Mouse (Mus musculus) MEL (cell line): ENCODE data around the gene Fermt3. TPM values are rescaled to one million over a fixed set of nuclear protein-coding genes. Genes with fewer than 3 reads are reported as not detected.

ENCODE experiments used
- DNase-seq: peaks from one replicate; pipeline ENCODE4 v3.0.0; 2011; ENCODE audit warnings: low read depth, low spot score
- H3K27ac ChIP-seq: 2 replicates; pipeline ENCODE4 v1.5.1; 2012; ENCODE audit warnings: low read depth, mild to moderate bottlenecking, control low read depth, low read length, moderate library complexity; ENCODE audit not compliant: control insufficient read depth
- H3K27me3 ChIP-seq, 2 experiments: fragments of 150-350 bp in 1 of 2; sonication (generic) in 1 of 2; 2 replicates each; pipeline ENCODE4 v1.6.1; 2012; ENCODE audit warnings: low read length in 2 of 2, mild to moderate bottlenecking in 2 of 2, improper control_type of control experiment in 1 of 2, moderate library complexity in 1 of 2; ENCODE audit not compliant: insufficient read depth in 2 of 2, control insufficient read depth in 1 of 2
- H3K36me3 ChIP-seq, 2 experiments: 2 replicates each; pipeline ENCODE4 v1.6.1; 2012 to 2014; ENCODE audit warnings: low read length in 2 of 2, improper control_type of control experiment in 1 of 2, inconsistent platforms in 1 of 2, mild to moderate bottlenecking in 1 of 2; ENCODE audit not compliant: insufficient read depth in 2 of 2, control insufficient read depth in 1 of 2
- H3K4me1 ChIP-seq, 2 experiments: fragments of 150-350 bp in 1 of 2; sonication (generic) in 1 of 2; 2 replicates each; pipeline ENCODE4 v1.6.1; 2012; ENCODE audit warnings: low read length in 2 of 2, improper control_type of control experiment in 1 of 2, mild to moderate bottlenecking in 1 of 2; ENCODE audit not compliant: insufficient read depth in 2 of 2, control insufficient read depth in 1 of 2
- H3K4me3 ChIP-seq, 2 experiments: fragments of 150-350 bp in 1 of 2; sonication (generic) in 1 of 2; 2 replicates each; pipeline ENCODE4 v1.5.1; 2012; ENCODE audit warnings: low read depth in 2 of 2, low read length in 2 of 2, mild to moderate bottlenecking in 2 of 2, moderate library complexity in 2 of 2, control low read depth in 1 of 2, improper control_type of control experiment in 1 of 2; ENCODE audit not compliant: control insufficient read depth in 1 of 2, insufficient read depth in 1 of 2
- H3K79me2 ChIP-seq: 2 replicates; pipeline ENCODE4 v1.6.1; 2012; ENCODE audit warnings: mild to moderate bottlenecking, low read length, moderate library complexity; ENCODE audit not compliant: control insufficient read depth, poor library complexity, insufficient read depth
- H3K9ac ChIP-seq: 2 replicates; pipeline ENCODE4 v1.6.1; 2012; ENCODE audit warnings: low read depth, mild to moderate bottlenecking, control low read depth, low read length, moderate library complexity; ENCODE audit not compliant: control insufficient read depth, poor library complexity, severe bottlenecking
- H3K9me3 ChIP-seq: fragments of 150-350 bp; sonication (generic); replicated peaks from 2 replicates; pipeline ENCODE4 v1.6.1; 2012; ENCODE audit warnings: mild to moderate bottlenecking, low read length, improper control_type of control experiment, moderate library complexity; ENCODE audit not compliant: insufficient read depth
- CHD2 ChIP-seq: IDR thresholded peaks from 2 replicates; pipeline ENCODE4 v1.6.1; 2011; ENCODE audit warnings: low read length, improper control_type of control experiment
- E2F4 ChIP-seq: IDR thresholded peaks from 2 replicates; pipeline ENCODE4 v1.6.1; 2011; ENCODE audit warnings: low read depth, low read length, improper control_type of control experiment, borderline replicate concordance
- ELF1 ChIP-seq: IDR thresholded peaks from 2 replicates; pipeline ENCODE4 v1.6.1; 2014; ENCODE audit warnings: low read depth, mild to moderate bottlenecking, inconsistent platforms, low read length, improper control_type of control experiment, moderate library complexity
- EP300 ChIP-seq, 2 experiments: IDR thresholded peaks; 2 replicates each; pipeline ENCODE4 v1.6.1; 2011; ENCODE audit warnings: improper control_type of control experiment in 2 of 2, low read length in 2 of 2, low read depth in 1 of 2, mild to moderate bottlenecking in 1 of 2
- ETS1 ChIP-seq: IDR thresholded peaks from 2 replicates; pipeline ENCODE4 v1.6.1; 2012; ENCODE audit warnings: low read depth, mild to moderate bottlenecking, inconsistent platforms, low read length, improper control_type of control experiment, moderate library complexity
- GABPA ChIP-seq: IDR thresholded peaks from 2 replicates; pipeline ENCODE4 v1.6.1; 2012; ENCODE audit warnings: low read depth, mild to moderate bottlenecking, inconsistent platforms, low read length, improper control_type of control experiment, moderate library complexity
- GATA1 ChIP-seq: IDR thresholded peaks from 2 replicates; pipeline ENCODE4 v1.6.1; 2011; ENCODE audit warnings: low read depth, low read length, improper control_type of control experiment
- HCFC1 ChIP-seq: IDR thresholded peaks from 2 replicates; pipeline ENCODE4 v1.6.1; 2012; ENCODE audit warnings: low read depth, mild to moderate bottlenecking, inconsistent platforms, low read length, improper control_type of control experiment, moderate library complexity
- JUND ChIP-seq: IDR thresholded peaks from 2 replicates; pipeline ENCODE4 v1.6.1; 2011; ENCODE audit warnings: low read depth, mild to moderate bottlenecking, improper control_type of control experiment, low read length
- KAT2A ChIP-seq: conservative IDR thresholded peaks from 2 replicates; pipeline ENCODE4 v1.6.1; 2012; ENCODE audit warnings: low read depth, low read length, improper control_type of control experiment, inconsistent platforms
- MAFK ChIP-seq: IDR thresholded peaks from 2 replicates; pipeline ENCODE4 v1.6.1; 2011; ENCODE audit warnings: low read depth, mild to moderate bottlenecking, low read length, improper control_type of control experiment, borderline replicate concordance
- MAZ ChIP-seq: IDR thresholded peaks from 2 replicates; pipeline ENCODE4 v1.6.1; 2012; ENCODE audit warnings: low read depth, mild to moderate bottlenecking, inconsistent platforms, low read length, improper control_type of control experiment
- MEF2A ChIP-seq: IDR thresholded peaks from 2 replicates; pipeline ENCODE4 v1.6.1; 2014; ENCODE audit warnings: low read depth, mild to moderate bottlenecking, inconsistent platforms, low read length, improper control_type of control experiment; ENCODE audit not compliant: poor library complexity, insufficient replicate concordance, severe bottlenecking; ENCODE audit errors: extremely low read depth
- MYC ChIP-seq: IDR thresholded peaks from 2 replicates; pipeline ENCODE4 v1.6.1; 2011; ENCODE audit warnings: low read depth, mild to moderate bottlenecking, low read length, improper control_type of control experiment, moderate library complexity
- NELFE ChIP-seq: IDR thresholded peaks from 2 replicates; pipeline ENCODE4 v1.6.1; 2011; ENCODE audit warnings: low read depth, low read length, improper control_type of control experiment
- NRF1 ChIP-seq: IDR thresholded peaks from 2 replicates; pipeline ENCODE4 v1.6.1; 2014; ENCODE audit warnings: low read depth, mild to moderate bottlenecking, inconsistent platforms, low read length, improper control_type of control experiment, moderate library complexity; ENCODE audit not compliant: poor library complexity, insufficient read depth, severe bottlenecking
- RAD21 ChIP-seq: IDR thresholded peaks from 2 replicates; pipeline ENCODE4 v1.6.1; 2011; ENCODE audit warnings: mild to moderate bottlenecking, low read depth, low read length, improper control_type of control experiment
- RCOR1 ChIP-seq: IDR thresholded peaks from 2 replicates; pipeline ENCODE4 v1.6.1; 2012; ENCODE audit warnings: low read depth, mild to moderate bottlenecking, inconsistent platforms, low read length, improper control_type of control experiment
- SMC3 ChIP-seq: IDR thresholded peaks from 2 replicates; pipeline ENCODE4 v1.6.1; 2011; ENCODE audit warnings: low read depth, low read length, improper control_type of control experiment
- TAL1 ChIP-seq: IDR thresholded peaks from 2 replicates; pipeline ENCODE4 v1.6.1; 2012; ENCODE audit warnings: mild to moderate bottlenecking, inconsistent platforms, low read length, moderate library complexity, mixed read lengths
- TBP ChIP-seq: IDR thresholded peaks from 2 replicates; pipeline ENCODE4 v1.8.0; 2011; ENCODE audit warnings: low read depth, low read length, improper control_type of control experiment
- ZKSCAN1 ChIP-seq: IDR thresholded peaks from 2 replicates; pipeline ENCODE4 v1.6.1; 2012; ENCODE audit warnings: low read depth, mild to moderate bottlenecking, inconsistent platforms, low read length, improper control_type of control experiment, moderate library complexity
- polyA plus RNA-seq, 2 experiments: library from polyadenylated mRNA; stranded (reverse) in 1 of 2; unstranded in 1 of 2; fragments of >175 nt in 1 of 2; fragments of >200 nt in 1 of 2; gene quantifications; 2 replicates each; pipeline versions ENCODE4 v1.2.1 to v1.2.4; 2012; ENCODE audit warnings: low replicate concordance in 2 of 2, low read depth in 1 of 2; ENCODE audit not compliant: insufficient read length in 2 of 2, insufficient read depth in 1 of 2, missing spikeins in 1 of 2
- total RNA-seq: library from RNA; depleted of rRNA; stranded (reverse); fragments of 300-350 nt; gene quantifications from 2 replicates; pipeline ENCODE4 v1.2.3, GENCODE M21; 2012

The Fermt3 gene
- total and polyA plus RNA-seq, 3 experiments: 244 to 329 (median 327) TPM

GRCm38 (mm10) chr19:7044706-7045105, 25.4 kb upstream of the Fermt3 start:
- no peak overlapping the region for H3K9ac ChIP-seq
- no peaks in the 10 kb centered on the region for H3K9me3 ChIP-seq
- H3K27me3 ChIP-seq: no peaks in the 10 kb centered on the region
- H3K27ac ChIP-seq: no peak overlapping the region
- no peak for DNase-seq
- H3K4me1 ChIP-seq: peaks cover 0 to 4% of the 10 kb centered on the region in 2 experiments; a peak in 2 of 4 replicates
- peaks cover 0 to 3% of the 10 kb centered on the region in 2 experiments; a peak in 2 of 4 replicates for H3K36me3 ChIP-seq
- no peak overlapping the region for H3K4me3 ChIP-seq
- no peak for TF ChIP-seq MAZ
- TF ChIP-seq HCFC1: no peak
- no peak for TF ChIP-seq NRF1
- TF ChIP-seq E2F4: no peak
- TF ChIP-seq ELF1: no peak
- no peak for TF ChIP-seq SMC3
- TF ChIP-seq JUND: no peak
- no peak for TF ChIP-seq RAD21
- TF ChIP-seq TAL1: no peak
- TF ChIP-seq RCOR1: no peak
- TF ChIP-seq NELFE: no peak
- H3K79me2 ChIP-seq: peaks cover 3% of the 10 kb centered on the region; the same call in 1 of the 2 replicates

DNA sequence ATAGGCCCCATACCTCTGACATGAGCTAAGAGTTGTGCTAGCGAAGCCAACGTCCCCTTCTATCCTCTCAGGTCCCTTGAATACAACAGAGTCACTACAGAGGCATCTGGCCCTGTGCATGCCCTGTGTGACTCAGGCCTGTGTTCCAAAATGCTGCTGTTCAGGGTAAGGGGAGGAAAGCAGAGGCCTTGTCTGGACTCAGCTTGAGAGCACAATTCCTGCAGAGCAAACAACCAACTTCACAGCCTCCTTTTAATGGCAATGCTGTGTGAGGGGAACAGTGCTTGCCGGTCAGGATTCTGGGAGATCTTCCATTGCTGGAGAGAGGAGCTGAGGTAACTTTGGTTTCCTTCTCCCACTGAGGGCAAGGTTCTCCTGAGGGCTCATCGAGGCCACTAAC, 25.0 kb upstream of the Fermt3 start:
- Histone ChIP-seq H3K36me3 (peaks cover 0 to 3% of the 10 kb centered on the region in 2 experiments; a peak in 2 of 4 replicates), H3K4me1 (peaks cover 0 to 4% of the 10 kb centered on the region in 2 experiments; a peak in 2 of 4 replicates), H3K27ac (no peak overlapping the region), H3K9ac (no peak overlapping the region), H3K27me3 (no peaks in the 10 kb centered on the region), H3K9me3 (no peaks in the 10 kb centered on the region), H3K79me2 (peaks cover 7% of the 10 kb centered on the region), H3K4me3 (no peak overlapping the region)
- TF ChIP-seq TAL1: no peak
- no peak for TF ChIP-seq MEF2A
- TF ChIP-seq MAFK: no peak
- no peak for TF ChIP-seq E2F4
- no peak for TF ChIP-seq GATA1
- no peak for TF ChIP-seq MAZ
- no peak for TF ChIP-seq MYC
- TF ChIP-seq GABPA: no peak
- no peak for TF ChIP-seq EP300 (IDR thresholded peaks at IDR 0.05; ENCODE audit: low read depth in 1 of 2, low read length in 2 of 2)
- TF ChIP-seq KAT2A: no peak
- TF ChIP-seq JUND: no peak
- TF ChIP-seq CHD2: no peak
- TF ChIP-seq ETS1: no peak
- TF ChIP-seq HCFC1: no peak
- no peak for TF ChIP-seq ZKSCAN1
- no peak for TF ChIP-seq TBP
- DNase-seq: no peak
